Mouse (Mus musculus) C2C12 (cell line): Measurements from ENCODE around the gene Celf2.

Source experiments
- CTCF ChIP-seq: IDR thresholded peaks from one replicate; pipeline ENCODE4 v1.5.1; 2011; ENCODE audit not compliant: control insufficient read depth, insufficient read depth, insufficient read length
- MAX ChIP-seq: IDR thresholded peaks from one replicate; pipeline ENCODE4 v1.6.1; 2011; ENCODE audit warnings: mild to moderate bottlenecking, control low read depth
- USF1 ChIP-seq: IDR thresholded peaks from one replicate; pipeline ENCODE4 v1.6.1; 2011; ENCODE audit warnings: low read depth, mild to moderate bottlenecking, control low read depth, moderate library complexity

DNA sequence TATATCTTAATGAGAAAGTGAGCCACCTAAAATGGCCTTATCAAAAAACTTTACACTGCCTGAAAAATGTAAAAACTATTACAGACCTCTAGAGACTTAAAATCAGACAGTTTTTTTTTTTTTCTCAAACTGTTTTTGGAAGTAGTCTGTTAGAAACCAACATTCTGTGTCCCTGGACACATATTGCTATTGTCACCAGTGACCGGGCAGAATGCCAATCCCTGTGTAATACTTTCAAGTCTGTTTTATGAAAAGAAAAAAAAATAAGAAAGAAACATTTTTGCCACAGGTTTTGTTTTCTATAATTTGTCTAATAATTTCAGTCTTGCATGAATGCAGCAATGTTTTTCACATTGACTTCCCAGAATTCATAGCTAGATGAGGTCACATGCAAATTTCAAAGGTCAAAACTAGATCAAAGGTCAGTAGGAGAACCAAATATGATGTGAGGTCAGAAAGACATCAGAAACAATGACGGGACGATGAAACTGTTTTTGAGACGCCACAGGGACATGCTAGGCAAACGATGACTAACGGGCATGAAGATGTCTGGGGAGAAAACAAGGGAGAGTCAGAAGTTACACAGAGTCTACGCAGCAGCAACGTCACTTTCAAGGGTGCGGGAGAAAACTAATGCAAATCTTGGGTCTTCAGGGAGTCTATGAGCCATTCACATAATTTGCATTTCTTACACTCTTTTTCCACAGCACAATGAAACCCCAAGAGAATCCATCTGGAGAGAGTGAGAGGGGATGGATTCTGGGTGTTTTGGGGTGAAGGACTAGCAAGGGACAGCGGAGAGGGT is 964.0 kb downstream of the Celf2 start:
- TF ChIP-seq CTCF (no peak), MAX (no peak), USF1 (no peak)
